Mouse (Mus musculus) CH12.LX (cell line): ENCODE data around the gene Pqlc3. TPM values are rescaled to one million over a fixed set of nuclear protein-coding genes. Genes with fewer than 3 reads are reported as not detected.

Experiments
- DNase-seq: peaks from one replicate; pipeline ENCODE4 v3.0.0-alpha.2; 2013; ENCODE audit errors: extremely low read depth
- H3K27ac ChIP-seq: 2 replicates; pipeline ENCODE4 v1.5.1; 2012; ENCODE audit warnings: low read depth, mild to moderate bottlenecking, control low read depth, moderate library complexity; ENCODE audit not compliant: insufficient read depth
- H3K27me3 ChIP-seq: replicated peaks from 2 replicates; pipeline ENCODE3; 2012; ENCODE audit warnings: inconsistent platforms
- H3K36me3 ChIP-seq, 2 experiments: replicated peaks in 1 of 2; 2 replicates each; pipeline versions ENCODE3 to v1.6.1; 2012; ENCODE audit warnings: inconsistent platforms in 1 of 2, low read length in 1 of 2, mild to moderate bottlenecking in 1 of 2, mixed read lengths in 1 of 2, moderate library complexity in 1 of 2; ENCODE audit not compliant: control insufficient read depth in 1 of 2, insufficient read depth in 1 of 2
- H3K4me1 ChIP-seq, 2 experiments: 2 replicates each; pipeline ENCODE4 v1.6.1; 2012; ENCODE audit warnings: inconsistent platforms in 1 of 2, moderate library complexity in 1 of 2; ENCODE audit not compliant: insufficient read depth in 2 of 2, control insufficient read depth in 1 of 2
- H3K4me2 ChIP-seq: 2 replicates; pipeline ENCODE4 v1.6.1; 2012; ENCODE audit warnings: low read depth, mild to moderate bottlenecking, control low read depth; ENCODE audit not compliant: poor library complexity, insufficient read depth, severe bottlenecking
- H3K4me3 ChIP-seq, 3 experiments: fragments of 150-350 bp in 1 of 3; sonication (generic) in 1 of 3; replicated peaks in 1 of 3; 2 replicates each; pipeline versions ENCODE3 to v1.5.1; 2011 to 2012; ENCODE audit warnings: low read depth in 2 of 3, low read length in 2 of 3, mild to moderate bottlenecking in 2 of 3, moderate library complexity in 2 of 3, control low read depth in 1 of 3, improper control_type of control experiment in 1 of 3, inconsistent platforms in 1 of 3, mixed read lengths in 1 of 3; ENCODE audit not compliant: poor library complexity in 1 of 3
- H3K79me2 ChIP-seq: replicated peaks from 2 replicates; pipeline ENCODE4 v1.6.1; 2012; ENCODE audit warnings: mild to moderate bottlenecking, moderate library complexity; ENCODE audit not compliant: control insufficient read depth, poor library complexity, insufficient read depth, severe bottlenecking; ENCODE audit errors: extremely low read depth
- H3K9ac ChIP-seq: 2 replicates; pipeline ENCODE4 v1.6.1; 2012; ENCODE audit warnings: low read depth, mild to moderate bottlenecking, control low read depth, moderate library complexity; ENCODE audit not compliant: insufficient read depth
- H3K9me3 ChIP-seq: replicated peaks from 2 replicates; pipeline ENCODE3; 2012; ENCODE audit warnings: low read length, inconsistent platforms, mixed read lengths
- BHLHE40 ChIP-seq: IDR thresholded peaks from 2 replicates; pipeline ENCODE4 v1.6.1; 2011; ENCODE audit warnings: mild to moderate bottlenecking, low read depth, low read length, improper control_type of control experiment
- CHD1 ChIP-seq: IDR thresholded peaks from 2 replicates; pipeline ENCODE4 v1.6.1; 2012; ENCODE audit warnings: low read depth, low read length, improper control_type of control experiment, inconsistent platforms
- CTCF ChIP-seq, 2 experiments: IDR thresholded peaks in 1 of 2; conservative IDR thresholded peaks in 1 of 2; 2 replicates each; pipeline ENCODE4 v1.5.1; 2011 to 2012; ENCODE audit warnings: low read depth in 2 of 2, low read length in 2 of 2, improper control_type of control experiment in 1 of 2, inconsistent platforms in 1 of 2, mild to moderate bottlenecking in 1 of 2, moderate library complexity in 1 of 2
- E2F4 ChIP-seq: IDR thresholded peaks from 2 replicates; pipeline ENCODE4 v1.6.1; 2011; ENCODE audit warnings: low read depth, low read length, improper control_type of control experiment; ENCODE audit not compliant: insufficient replicate concordance
- ELF1 ChIP-seq: IDR thresholded peaks from 2 replicates; pipeline ENCODE4 v1.6.1; 2014; ENCODE audit warnings: low read depth, mild to moderate bottlenecking, inconsistent platforms, low read length, improper control_type of control experiment
- EP300 ChIP-seq: IDR thresholded peaks from 2 replicates; pipeline ENCODE4 v1.6.1; 2011; ENCODE audit warnings: low read length, improper control_type of control experiment
- ETS1 ChIP-seq: conservative IDR thresholded peaks from 2 replicates; pipeline ENCODE4 v1.6.1; 2012; ENCODE audit warnings: low read depth, mild to moderate bottlenecking, inconsistent platforms, low read length, improper control_type of control experiment, moderate library complexity
- GABPA ChIP-seq: IDR thresholded peaks from 2 replicates; pipeline ENCODE4 v1.6.1; 2012; ENCODE audit warnings: low read depth, low read length, improper control_type of control experiment, inconsistent platforms; ENCODE audit not compliant: insufficient replicate concordance
- JUND ChIP-seq: conservative IDR thresholded peaks from 2 replicates; pipeline ENCODE4 v1.6.1; 2011; ENCODE audit warnings: low read depth, low read length, improper control_type of control experiment
- KAT2A ChIP-seq: IDR thresholded peaks from 2 replicates; pipeline ENCODE4 v1.6.1; 2012; ENCODE audit warnings: low read length, improper control_type of control experiment, inconsistent platforms; ENCODE audit not compliant: insufficient replicate concordance
- MAFK ChIP-seq: IDR thresholded peaks from 2 replicates; pipeline ENCODE4 v1.6.1; 2011; ENCODE audit warnings: low read length, improper control_type of control experiment; ENCODE audit not compliant: insufficient replicate concordance
- MAZ ChIP-seq: IDR thresholded peaks from 2 replicates; pipeline ENCODE4 v1.6.1; 2012; ENCODE audit warnings: low read depth, mild to moderate bottlenecking, inconsistent platforms, low read length, improper control_type of control experiment, moderate library complexity
- NELFE ChIP-seq: IDR thresholded peaks from 2 replicates; pipeline ENCODE4 v1.6.1; 2011; ENCODE audit warnings: low read depth, low read length, improper control_type of control experiment
- NRF1 ChIP-seq: IDR thresholded peaks from 2 replicates; pipeline ENCODE4 v1.6.1; 2014; ENCODE audit warnings: low read depth, mild to moderate bottlenecking, inconsistent platforms, low read length, improper control_type of control experiment, moderate library complexity
- POLR2A ChIP-seq: IDR thresholded peaks from 2 replicates; pipeline ENCODE4 v1.6.1; 2011; ENCODE audit warnings: low read depth, mild to moderate bottlenecking, improper control_type of control experiment, low read length
- POLR2AphosphoS2 ChIP-seq: IDR thresholded peaks from 2 replicates; pipeline ENCODE4 v1.6.1; 2011; ENCODE audit warnings: low read depth, low read length, improper control_type of control experiment
- RAD21 ChIP-seq: IDR thresholded peaks from 2 replicates; pipeline ENCODE4 v1.6.1; 2011; ENCODE audit warnings: low read depth, mild to moderate bottlenecking, low read length, improper control_type of control experiment, moderate library complexity
- RCOR1 ChIP-seq: conservative IDR thresholded peaks from 2 replicates; pipeline ENCODE4 v1.6.1; 2012; ENCODE audit warnings: low read depth, mild to moderate bottlenecking, inconsistent platforms, low read length, improper control_type of control experiment
- SIN3A ChIP-seq: IDR thresholded peaks from 2 replicates; pipeline ENCODE4 v1.6.1; 2012; ENCODE audit warnings: low read length, improper control_type of control experiment, inconsistent platforms
- SMC3 ChIP-seq: IDR thresholded peaks from 2 replicates; pipeline ENCODE4 v1.6.1; 2011; ENCODE audit warnings: low read depth, low read length, improper control_type of control experiment
- UBTF ChIP-seq: IDR thresholded peaks from 2 replicates; pipeline ENCODE4 v1.6.1; 2012; ENCODE audit warnings: low read depth, mild to moderate bottlenecking, inconsistent platforms, low read length, improper control_type of control experiment, moderate library complexity
- ZC3H11A ChIP-seq: IDR thresholded peaks from 2 replicates; pipeline ENCODE4 v1.6.1; 2012; ENCODE audit warnings: low read depth, mild to moderate bottlenecking, inconsistent platforms, low read length, improper control_type of control experiment
- ZKSCAN1 ChIP-seq: IDR thresholded peaks from 2 replicates; pipeline ENCODE4 v1.6.1; 2012; ENCODE audit warnings: low read depth, inconsistent platforms, low read length, improper control_type of control experiment, borderline replicate concordance
- dilution Hi-C: fragments of 300-500 bp; cut with MboI; formaldehyde crosslinking; loops from 2 replicates; pipeline ENCODE4 v1.14.3; 2020; ENCODE audit warnings: low sequenced_read_pairs; ENCODE audit not compliant: extremely low pct_unique_long_range_greater_than_20kb, extremely low pct_ligation_motif_present
- in situ Hi-C: fragments of 300-500 bp; cut with MboI; formaldehyde crosslinking; loops from 3 replicates; pipeline ENCODE4 v1.14.3; 2019; ENCODE audit warnings: low sequenced_read_pairs, low pct_ligation_motif_present, low pct_unique_long_range_greater_than_20kb, mixed read lengths
- polyA plus RNA-seq: library from polyadenylated mRNA; unstranded; fragments of >175 nt; gene quantifications from 2 replicates; pipeline ENCODE4 v1.2.1, GENCODE M21; 2012; ENCODE audit warnings: low read depth; ENCODE audit not compliant: insufficient read length
- total RNA-seq, 2 experiments: library from RNA; depleted of rRNA; stranded (reverse); fragments of 300-350 nt in 1 of 2; fragments of >200 nt in 1 of 2; gene quantifications; 2 replicates each; pipeline ENCODE4 v1.2.3; 2012 to 2014

Gene Pqlc3
- total and polyA plus RNA-seq, 3 experiments, result 6.4 to 31.1 (median 17.0) TPM

- no peaks in the 10 kb centered on the region for H3K9me3 ChIP-seq
- peaks cover 24% of the 10 kb centered on the region for H3K79me2 ChIP-seq
- TF ChIP-seq NELFE (no peak), CHD1 (no peak), MAFK (no peak), MAZ (no peak), BHLHE40 (no peak), RCOR1 (no peak), SMC3 (no peak), KAT2A (no peak), POLR2A (no peak), CTCF (conservative IDR thresholded peaks at IDR 0.05 in 1 of 2, IDR thresholded peaks at IDR 0.05 in 1 of 2; ENCODE audit: low read depth in 2 of 2, low read length in 2 of 2) (no peak), ETS1 (no peak), E2F4 (no peak), NRF1 (no peak), ZC3H11A (no peak), JUND (no peak), UBTF (no peak)
- H3K4me3 ChIP-seq, result no peak overlapping the region
- in situ Hi-C loops (no loop called here), dilution Hi-C loops (no loop called here)
- H3K36me3 ChIP-seq, result peaks cover 37 to 82% of the 10 kb centered on the region in 2 experiments
- H3K27me3 ChIP-seq, result no peaks in the 10 kb centered on the region
- no peak overlapping the region for H3K27ac ChIP-seq
- peaks cover 0 to 6% of the 10 kb centered on the region in 2 experiments; a peak in 1 of 4 replicates for H3K4me1 ChIP-seq
- no peak overlapping the region for H3K4me2 ChIP-seq
- H3K9ac ChIP-seq, result no peak overlapping the region
- DNase-seq, result no peak
These were observed 52.0 kb downstream of the Pqlc3 start for GRCm38 (mm10) chr12:16948239-16948638.

GRCm38 (mm10) chr12:16941976-16942375 is 58.2 kb downstream of the Pqlc3 start:
- no peak overlapping the region for H3K4me2 ChIP-seq
- TF ChIP-seq ELF1 (no peak), RAD21 (no peak), ZKSCAN1 (no peak), NELFE (no peak), SIN3A (no peak), SMC3 (no peak), KAT2A (no peak), E2F4 (no peak), POLR2AphosphoS2 (no peak), GABPA (no peak), EP300 (no peak)
- TF ChIP-seq, all 38 proteins: peak for 0
- Histone ChIP-seq H3K9ac (no peak overlapping the region), H3K4me3 (no peak overlapping the region), H3K27me3 (no peaks in the 10 kb centered on the region), H3K4me1 (peaks cover 0 to 6% of the 10 kb centered on the region in 2 experiments; a peak in 1 of 4 replicates), H3K79me2 (peaks cover 26% of the 10 kb centered on the region), H3K9me3 (no peaks in the 10 kb centered on the region), H3K27ac (no peak overlapping the region), H3K36me3 (peaks cover 24 to 77% of the 10 kb centered on the region in 2 experiments)
- in situ Hi-C loops (no loop called here), dilution Hi-C loops (no loop called here)
- DNase-seq, result no peak

Other genes starting within 250 kb of the Pqlc3 start
- gene Greb1, start 199.5 kb downstream of the Pqlc3 start, total RNA-seq (2012; rRNA removed), result not detected in 2 replicates
- not detected in 2 replicates for gene Greb1, start 199.5 kb downstream of the Pqlc3 start, total RNA-seq (2014; rRNA removed)
- not detected in 2 replicates for gene Greb1, start 199.5 kb downstream of the Pqlc3 start, polyA plus RNA-seq
- gene E2f6, start 189.4 kb downstream of the Pqlc3 start, total RNA-seq (2012; rRNA removed), result 9.3 and 12.5 TPM in 2 replicates
- 17.5 and 20.0 TPM in 2 replicates for gene E2f6, start 189.4 kb downstream of the Pqlc3 start, total RNA-seq (2014; rRNA removed)
- gene E2f6, start 189.4 kb downstream of the Pqlc3 start, polyA plus RNA-seq, result 30.2 and 36.1 TPM in 2 replicates
- gene Rock2, start 105.5 kb downstream of the Pqlc3 start, total RNA-seq (2012; rRNA removed), result 34.9 and 39.1 TPM in 2 replicates
- 40.3 and 45.7 TPM in 2 replicates for gene Rock2, start 105.5 kb downstream of the Pqlc3 start, total RNA-seq (2014; rRNA removed)
- 49.3 and 49.9 TPM in 2 replicates for gene Rock2, start 105.5 kb downstream of the Pqlc3 start, polyA plus RNA-seq
- not detected in 2 replicates for gene 2410004P03Rik, start 11.3 kb upstream of the Pqlc3 start, total RNA-seq (2012; rRNA removed)
- gene 2410004P03Rik, start 11.3 kb upstream of the Pqlc3 start, total RNA-seq (2014; rRNA removed), result not detected in 2 replicates
- gene 2410004P03Rik, start 11.3 kb upstream of the Pqlc3 start, polyA plus RNA-seq, result 0.09 TPM in 1 of 2 replicates, not detected in the other
- not detected in 2 replicates for gene Kcnf1, start 176.5 kb upstream of the Pqlc3 start, total RNA-seq (2012; rRNA removed)
- gene Kcnf1, start 176.5 kb upstream of the Pqlc3 start, total RNA-seq (2014; rRNA removed), result not detected in 2 replicates
- gene Kcnf1, start 176.5 kb upstream of the Pqlc3 start, polyA plus RNA-seq, result not detected in 2 replicates